Mouse (Mus musculus) thymus, adult 2 months (tissue): ENCODE measurements around the gene Strn.

ENCODE experiments used
- CTCF ChIP-seq: fragments of 200-500 bp; IDR thresholded peaks from 2 replicates; pipeline ENCODE4 v1.5.1; 2012; ENCODE audit warnings: mild to moderate bottlenecking, control low read depth, low read length, moderate library complexity, borderline replicate concordance; ENCODE audit not compliant: control insufficient read depth, poor library complexity, insufficient read depth; ENCODE audit errors: extremely low read depth
- POLR2A ChIP-seq: fragments of 200-500 bp; IDR thresholded peaks from 2 replicates; pipeline ENCODE4 v1.6.1; 2012; ENCODE audit warnings: mild to moderate bottlenecking, low read length, control low read depth, moderate library complexity; ENCODE audit not compliant: control insufficient read depth, poor library complexity, insufficient read depth; ENCODE audit errors: extremely low read depth

DNA sequence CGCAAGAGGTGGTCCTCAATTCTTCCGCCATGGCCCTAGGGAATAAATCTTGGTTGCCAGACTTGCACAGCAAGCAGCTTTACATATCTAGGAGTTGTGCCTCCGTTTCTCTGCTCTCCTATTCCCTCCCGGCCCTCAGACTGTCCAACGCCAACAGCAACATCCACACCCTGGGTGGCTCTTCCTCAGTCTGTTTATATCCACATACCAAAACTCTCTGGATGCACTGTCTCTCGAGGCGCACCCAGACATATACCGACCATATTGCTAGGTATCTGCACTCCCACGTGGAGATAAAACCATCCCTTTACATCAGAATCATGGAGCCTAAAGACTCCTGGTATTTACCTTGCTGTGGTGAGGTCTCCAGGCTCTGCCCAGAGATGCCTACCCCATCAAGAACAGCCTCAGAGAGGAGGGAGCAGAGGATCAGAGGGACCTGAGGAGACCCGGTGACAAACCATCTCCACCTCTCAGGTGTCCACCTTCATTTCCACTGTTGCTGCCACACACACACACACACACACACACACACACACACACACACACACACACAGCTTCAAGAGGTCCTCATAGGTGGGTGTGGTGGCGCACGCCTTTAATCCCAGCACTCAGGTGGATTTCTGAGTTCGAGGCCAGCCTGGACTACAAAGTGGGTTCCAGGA lies 127.7 kb downstream of the Strn start:
- TF ChIP-seq CTCF (no peak), POLR2A (no peak)
